Mouse (Mus musculus): ENCODE measurements at regions not wholly inside any gene's neighbourhood (a gene's known extent, or its start where the extent isn't known, plus 50 kb on each side); places are given as distances from the start of the nearest gene placed in this dataset.

GRCm38 (mm10) chr16:5546808-5547207 lies 291.0 kb upstream of the Eef2kmt start:
- Histone ChIP-seq H3K9me3 (ENCODE audit: control insufficient read depth, low read length) (no peaks in the 10 kb centered on the region), H3K4me3 (ENCODE audit: low read depth, low read length) (no peak overlapping the region), H3K27me3 (ENCODE audit: control insufficient read depth, insufficient read depth, low read length) (no peaks in the 10 kb centered on the region), H3K9ac (ENCODE audit: low read length) (no peak overlapping the region), H3K27ac (replicated peaks) (no peak overlapping the region), H3K4me2 (replicated peaks; ENCODE audit: low read depth) (no peak overlapping the region), H3K36me3 (ENCODE audit: control insufficient read depth, insufficient read depth, low read length) (no peaks in the 10 kb centered on the region), H3K4me1 (replicated peaks; ENCODE audit: control insufficient read depth, insufficient read depth) (no peaks in the 10 kb centered on the region)
- WGBS, result 49% methylated on average over 4 of the region's 4 CpGs
- TF ChIP-seq EP300 (optimal IDR thresholded peaks at IDR 0.05) (no peak), CTCF (IDR thresholded peaks at IDR 0.05; ENCODE audit: low read depth) (peak; percentile 41)
- DNase-seq (ENCODE audit: low spot score) (no peak), ATAC-seq (ENCODE audit: low FRiP score, low TSS enrichment) (no peak)

GRCm38 (mm10) chr16:5545801-5546200 lies 290.0 kb upstream of the Eef2kmt start:
- no peak overlapping the region for H3K9ac ChIP-seq (ENCODE audit: low read length)
- no peaks in the 10 kb centered on the region for H3K9me3 ChIP-seq (ENCODE audit: control insufficient read depth, low read length)
- H3K4me1 ChIP-seq (replicated peaks; ENCODE audit: control insufficient read depth, insufficient read depth), result no peaks in the 10 kb centered on the region
- WGBS, result 64% methylated on average over 8 of the region's 8 CpGs
- ATAC-seq (ENCODE audit: low FRiP score, low TSS enrichment) (no peak), DNase-seq (ENCODE audit: low spot score) (no peak)
- H3K4me2 ChIP-seq (replicated peaks; ENCODE audit: low read depth), result no peak overlapping the region
- no peak overlapping the region for H3K4me3 ChIP-seq (ENCODE audit: low read depth, low read length)
- H3K27ac ChIP-seq (replicated peaks), result no peak overlapping the region
- no peaks in the 10 kb centered on the region for H3K27me3 ChIP-seq (ENCODE audit: control insufficient read depth, insufficient read depth, low read length)
- H3K36me3 ChIP-seq (ENCODE audit: control insufficient read depth, insufficient read depth, low read length), result no peaks in the 10 kb centered on the region
- no peak for TF ChIP-seq EP300 (optimal IDR thresholded peaks at IDR 0.05)
- no peak for TF ChIP-seq CTCF (IDR thresholded peaks at IDR 0.05; ENCODE audit: low read depth)

- 62% methylated on average over 2 of the region's 2 CpGs for WGBS
- DNase-seq (ENCODE audit: low spot score) (no peak), ATAC-seq (ENCODE audit: low FRiP score, low TSS enrichment) (no peak)
- Histone ChIP-seq H3K4me2 (replicated peaks; ENCODE audit: low read depth) (no peak overlapping the region), H3K9me3 (ENCODE audit: control insufficient read depth, low read length) (no peaks in the 10 kb centered on the region), H3K9ac (ENCODE audit: low read length) (no peak overlapping the region), H3K36me3 (ENCODE audit: control insufficient read depth, insufficient read depth, low read length) (no peaks in the 10 kb centered on the region), H3K27me3 (ENCODE audit: control insufficient read depth, insufficient read depth, low read length) (no peaks in the 10 kb centered on the region), H3K4me1 (replicated peaks; ENCODE audit: control insufficient read depth, insufficient read depth) (no peaks in the 10 kb centered on the region), H3K27ac (replicated peaks) (no peak overlapping the region), H3K4me3 (ENCODE audit: low read depth, low read length) (no peak overlapping the region)
- no peak for TF ChIP-seq EP300 (optimal IDR thresholded peaks at IDR 0.05)
- TF ChIP-seq CTCF (IDR thresholded peaks at IDR 0.05; ENCODE audit: low read depth), result no peak
These were observed 288.7 kb upstream of the Eef2kmt start for GRCm38 (mm10) chr16:5544436-5544835.

- Histone ChIP-seq H3K4me1 (replicated peaks; ENCODE audit: control insufficient read depth, insufficient read depth) (no peaks in the 10 kb centered on the region), H3K4me2 (replicated peaks; ENCODE audit: low read depth) (no peak overlapping the region)
- 52% methylated on average over 10 of the region's 10 CpGs for WGBS
These were observed 283.2 kb upstream of the Eef2kmt start for GRCm38 (mm10) chr16:5538836-5539510.

GRCm38 (mm10) chr16:5537286-5538204 lies 281.8 kb upstream of the Eef2kmt start:
- no peaks in the 10 kb centered on the region for H3K9me3 ChIP-seq (ENCODE audit: control insufficient read depth, low read length)
- ATAC-seq (ENCODE audit: low FRiP score, low TSS enrichment) (no peak), DNase-seq (ENCODE audit: low spot score) (no peak)
- TF ChIP-seq CTCF (IDR thresholded peaks at IDR 0.05; ENCODE audit: low read depth) (peak; percentile 63), EP300 (optimal IDR thresholded peaks at IDR 0.05) (no peak)
- H3K4me2 ChIP-seq (replicated peaks; ENCODE audit: low read depth), result no peak overlapping the region
- H3K4me1 ChIP-seq (replicated peaks; ENCODE audit: control insufficient read depth, insufficient read depth), result no peaks in the 10 kb centered on the region
- no peak overlapping the region for H3K27ac ChIP-seq (replicated peaks)
- no peak overlapping the region for H3K4me3 ChIP-seq (ENCODE audit: low read depth, low read length)
- H3K27me3 ChIP-seq (ENCODE audit: control insufficient read depth, insufficient read depth, low read length), result no peaks in the 10 kb centered on the region
- no peak overlapping the region for H3K9ac ChIP-seq (ENCODE audit: low read length)
- no peaks in the 10 kb centered on the region for H3K36me3 ChIP-seq (ENCODE audit: control insufficient read depth, insufficient read depth, low read length)
- WGBS, result 52% methylated on average over 11 of the region's 11 CpGs

More at GRCm38 (mm10) chr16:5538836-5539510, 283.2 kb upstream of the Eef2kmt start:
- no peak overlapping the region for H3K27ac ChIP-seq (replicated peaks)
- TF ChIP-seq EP300 (optimal IDR thresholded peaks at IDR 0.05) (no peak), CTCF (IDR thresholded peaks at IDR 0.05; ENCODE audit: low read depth) (no peak)
- no peaks in the 10 kb centered on the region for H3K27me3 ChIP-seq (ENCODE audit: control insufficient read depth, insufficient read depth, low read length)
- DNase-seq (ENCODE audit: low spot score), result no peak
- no peak overlapping the region for H3K9ac ChIP-seq (ENCODE audit: low read length)
- H3K36me3 ChIP-seq (ENCODE audit: control insufficient read depth, insufficient read depth, low read length), result no peaks in the 10 kb centered on the region
- H3K4me3 ChIP-seq (ENCODE audit: low read depth, low read length), result no peak overlapping the region
- H3K9me3 ChIP-seq (ENCODE audit: control insufficient read depth, low read length), result no peaks in the 10 kb centered on the region
- no peak for ATAC-seq (ENCODE audit: low FRiP score, low TSS enrichment)

- TF ChIP-seq EP300 (optimal IDR thresholded peaks at IDR 0.05), result no peak
- no peak for TF ChIP-seq CTCF (IDR thresholded peaks at IDR 0.05; ENCODE audit: low read depth)
- ATAC-seq (ENCODE audit: low FRiP score, low TSS enrichment), result no peak
- Histone ChIP-seq H3K9ac (ENCODE audit: low read length) (no peak overlapping the region), H3K27me3 (ENCODE audit: control insufficient read depth, insufficient read depth, low read length) (no peaks in the 10 kb centered on the region), H3K9me3 (ENCODE audit: control insufficient read depth, low read length) (no peaks in the 10 kb centered on the region), H3K36me3 (ENCODE audit: control insufficient read depth, insufficient read depth, low read length) (no peaks in the 10 kb centered on the region), H3K4me3 (ENCODE audit: low read depth, low read length) (no peak overlapping the region), H3K4me1 (replicated peaks; ENCODE audit: control insufficient read depth, insufficient read depth) (no peaks in the 10 kb centered on the region), H3K27ac (replicated peaks) (no peak overlapping the region), H3K4me2 (replicated peaks; ENCODE audit: low read depth) (no peak overlapping the region)
- DNase-seq (ENCODE audit: low spot score), result no peak
- WGBS, result 33% methylated on average over 14 of the region's 14 CpGs
These were observed 280.8 kb upstream of the Eef2kmt start for GRCm38 (mm10) chr16:5536515-5536972.

All from stomach, postnatal 0 days (tissue).